Mouse (Mus musculus) testis, adult 2 months (tissue): Measurements from ENCODE around the gene Btn2a2.

Experiments
- CTCF ChIP-seq: fragments of 200-500 bp; IDR thresholded peaks from 2 replicates; pipeline ENCODE4 v1.5.1; 2012; ENCODE audit warnings: low read depth, mild to moderate bottlenecking, inconsistent platforms, low read length, moderate library complexity; ENCODE audit not compliant: control insufficient read depth, insufficient read depth, insufficient replicate concordance
- POLR2A ChIP-seq: fragments of 200-500 bp; IDR thresholded peaks from 2 replicates; pipeline ENCODE4 v1.6.1; 2012; ENCODE audit warnings: low read depth, mild to moderate bottlenecking, inconsistent platforms, low read length, moderate library complexity; ENCODE audit not compliant: control insufficient read depth

DNA sequence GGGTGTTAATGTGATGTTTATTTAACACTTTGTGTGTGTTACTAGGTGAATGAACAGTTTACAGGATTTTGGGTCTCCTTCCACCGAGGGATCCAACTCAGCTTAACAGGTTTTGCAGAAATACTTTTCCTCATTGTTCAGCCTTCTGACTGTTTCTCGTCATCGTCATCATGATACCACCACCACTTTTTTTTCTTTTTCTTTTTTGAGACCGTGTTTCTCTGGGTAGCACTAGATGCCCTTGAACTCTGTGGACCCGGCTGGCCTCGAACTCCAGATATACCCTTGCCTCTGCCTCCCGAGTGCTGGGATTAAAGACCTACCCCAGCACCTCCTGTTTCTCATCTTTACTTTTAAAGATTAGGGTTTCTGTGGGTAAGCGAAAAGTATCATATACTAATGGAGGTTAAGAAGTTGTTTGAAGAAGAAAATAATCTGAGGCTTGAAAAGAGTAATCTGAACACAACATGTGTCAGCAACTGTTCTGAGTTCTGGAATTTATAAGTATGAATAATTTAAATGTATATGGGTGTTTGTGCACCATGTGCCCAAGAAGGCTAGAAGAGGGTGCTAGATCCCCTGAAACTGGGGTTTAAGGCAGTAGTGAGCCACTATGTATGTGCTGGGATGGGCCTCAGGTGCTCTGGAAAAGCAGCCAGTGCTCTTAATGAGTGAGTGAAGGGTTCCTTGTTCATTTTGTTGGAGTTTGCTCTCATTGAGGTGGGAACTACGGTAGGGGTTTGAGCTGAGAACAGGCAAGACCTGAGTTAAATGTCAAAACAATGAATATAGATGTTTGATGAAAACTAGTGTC lies 43.8 kb upstream of the Btn2a2 start:
- no peak for TF ChIP-seq CTCF
- no peak for TF ChIP-seq POLR2A
